Mouse (Mus musculus): ENCODE results near the gene P2rx1. TPM values are rescaled to one million over a fixed set of nuclear protein-coding genes. Genes with fewer than 3 reads are reported as not detected.

P2rx1 gene
- polyA plus RNA-seq, 1 experiment from 2014 or later: 4.8 TPM

DNA sequence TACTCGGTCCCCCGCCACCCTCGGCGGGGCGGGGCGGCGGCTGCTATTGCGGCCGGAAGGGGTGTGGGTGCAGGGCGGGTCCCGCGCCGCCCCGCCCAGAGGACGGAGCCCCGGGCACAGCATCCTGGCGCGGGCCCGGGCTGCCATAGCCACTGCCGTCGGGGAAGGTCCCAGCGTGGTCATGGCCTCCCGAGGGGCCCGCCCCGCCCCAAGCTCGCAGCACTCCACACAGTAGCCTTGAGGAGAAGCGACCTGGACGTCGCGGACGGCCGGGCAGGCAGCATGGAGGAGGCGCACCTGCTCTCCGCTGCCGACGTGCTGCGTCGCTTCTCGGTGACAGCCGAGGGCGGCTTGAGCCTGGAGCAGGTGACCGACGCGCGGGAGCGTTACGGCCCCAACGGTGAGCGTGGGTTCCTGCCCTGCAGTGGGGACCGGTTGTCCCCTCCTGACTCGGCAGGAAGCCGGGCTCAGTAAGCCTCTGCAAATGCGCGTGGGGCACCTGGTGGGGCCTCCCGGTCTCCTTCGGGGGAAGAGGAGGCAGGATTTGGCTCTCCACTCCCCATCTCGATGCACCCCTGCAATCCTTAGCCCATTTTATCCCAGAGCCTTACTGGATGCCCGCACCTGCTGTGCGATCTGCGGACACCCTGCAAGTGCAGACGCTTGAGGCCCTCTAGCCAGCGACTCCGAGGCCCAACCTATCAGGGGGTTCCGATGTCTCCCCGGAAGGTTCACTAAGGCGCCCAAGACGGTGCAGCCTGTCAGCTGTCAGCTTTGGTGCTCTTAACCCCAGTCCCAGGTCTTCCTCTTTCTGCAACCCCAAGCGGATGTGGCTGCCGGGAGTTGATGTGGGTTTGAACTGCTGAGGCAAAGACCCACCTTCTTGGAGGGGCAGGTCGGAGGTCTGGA, 37.6 kb upstream of the P2rx1 start, which contains the start of gene Atp2a3:
Atp2a3 (plus strand) TSS at position 98 of the 909 bp plus-strand sequence.
- H3K4me3 ChIP-seq: peak within 1 kb of the TSS; percentile 62
- no peaks in the 10 kb centered on the region for H3K9me3 ChIP-seq
- peaks cover 46% of the 10 kb centered on the region for H3K4me1 ChIP-seq
- peaks cover 61% of the 10 kb centered on the region for H3K27me3 ChIP-seq (ENCODE audit: insufficient read depth, poor library complexity, severe bottlenecking)
- peak within 1 kb of the TSS; percentile 56 for H3K27ac ChIP-seq
- DNase-seq (ENCODE audit: low spot score): no peak
- WGBS: 4% methylated on average over 70 of the region's 70 CpGs
- no peaks in the 10 kb centered on the region for H3K36me3 ChIP-seq

DNA sequence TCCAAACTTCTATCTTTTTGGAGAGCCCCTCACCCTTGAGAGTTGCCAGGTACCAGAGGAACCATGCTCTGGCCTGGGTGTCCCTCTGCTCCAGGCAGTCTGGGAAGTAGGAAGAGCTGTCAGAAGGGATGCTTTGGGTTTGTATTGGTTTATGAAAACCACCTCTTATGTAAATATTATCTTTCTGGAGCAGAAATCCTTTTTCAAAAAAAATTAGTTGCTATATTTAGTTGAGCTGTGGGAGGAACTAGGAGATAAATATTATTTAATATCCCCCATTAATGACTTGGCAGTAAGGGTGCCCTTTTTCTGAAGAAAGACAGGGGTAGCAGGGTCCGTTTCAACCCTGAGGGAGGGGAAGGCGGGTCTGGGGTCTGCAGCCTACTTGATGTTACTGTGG, 36.5 kb upstream of the P2rx1 start:
- Histone ChIP-seq H3K4me1 (peaks cover 46% of the 10 kb centered on the region), H3K27me3 (ENCODE audit: insufficient read depth, poor library complexity, severe bottlenecking) (peaks cover 61% of the 10 kb centered on the region), H3K4me3 (no peak overlapping the region), H3K9me3 (no peaks in the 10 kb centered on the region), H3K27ac (no peak overlapping the region), H3K36me3 (no peaks in the 10 kb centered on the region)
- DNase-seq (ENCODE audit: low spot score): no peak
- WGBS: 82% methylated on average over 2 of the region's 2 CpGs

DNA sequence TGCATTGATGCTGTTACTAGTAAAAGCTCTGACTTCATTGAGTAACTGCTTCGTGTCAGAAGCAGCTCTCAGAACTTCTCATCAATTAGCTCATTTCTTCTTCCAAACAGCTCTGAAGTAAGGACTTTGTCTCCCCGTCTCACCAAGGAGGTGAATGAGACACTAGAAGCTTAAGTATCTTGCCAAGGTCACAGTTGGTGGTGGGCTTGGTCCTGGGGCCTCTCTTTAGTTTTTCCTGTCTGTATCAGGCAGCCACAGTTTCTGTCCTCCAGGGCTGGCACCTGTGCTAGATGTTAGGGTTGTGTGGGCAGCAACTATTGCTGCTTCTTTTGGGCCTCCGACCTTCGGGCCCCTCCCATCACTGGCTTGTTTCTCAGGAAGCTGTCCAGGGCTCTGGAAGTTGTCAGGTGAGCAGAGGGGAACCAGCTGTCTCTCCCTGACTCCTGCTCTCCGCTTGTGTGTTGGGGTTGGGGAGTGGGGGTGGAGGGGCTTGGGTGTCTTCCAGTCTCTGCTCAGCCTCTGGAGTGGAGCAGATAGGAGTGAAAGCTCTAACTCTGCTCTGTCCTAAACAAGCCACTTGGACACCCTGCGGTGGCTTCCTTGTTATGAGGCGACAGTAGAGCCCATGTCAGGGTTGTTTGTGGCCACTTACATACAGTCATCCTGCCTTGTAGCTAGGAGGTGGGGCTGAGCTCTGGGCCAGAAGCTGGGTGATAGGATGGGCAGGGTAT, 35.7 kb upstream of the P2rx1 start:
- Histone ChIP-seq H3K36me3 (no peaks in the 10 kb centered on the region), H3K4me3 (no peak overlapping the region), H3K4me1 (peaks cover 46% of the 10 kb centered on the region), H3K9me3 (no peaks in the 10 kb centered on the region), H3K27ac (no peak overlapping the region), H3K27me3 (ENCODE audit: insufficient read depth, poor library complexity, severe bottlenecking) (peaks cover 56% of the 10 kb centered on the region)
- DNase-seq (ENCODE audit: low spot score): no peak
- WGBS: 27% methylated on average over 7 of the region's 7 CpGs

DNA sequence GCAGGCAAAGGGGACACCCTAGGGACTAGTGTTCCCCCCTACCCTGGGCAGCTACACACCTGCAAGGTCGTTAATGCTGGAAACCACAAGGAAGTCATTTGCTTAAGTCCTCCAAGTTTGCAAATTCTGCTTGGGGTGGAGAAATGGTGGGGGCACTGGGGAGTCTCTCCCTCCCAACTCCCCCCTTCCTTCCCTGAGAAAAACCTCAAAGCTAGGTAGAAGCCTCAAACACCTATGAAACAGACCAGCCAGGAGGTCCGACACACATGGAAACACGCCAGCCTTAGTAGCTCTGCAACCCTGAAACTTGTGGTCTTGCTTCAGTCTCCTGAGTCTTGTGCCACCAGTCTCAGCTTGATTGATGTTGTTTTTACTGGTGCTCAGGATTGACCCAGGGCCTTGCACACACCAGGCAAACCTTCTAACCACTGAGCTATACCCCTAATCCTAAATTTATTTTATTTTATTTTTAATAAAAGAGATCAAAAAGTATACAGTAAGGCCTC, 35.1 kb upstream of the P2rx1 start:
- Histone ChIP-seq H3K4me1 (peaks cover 46% of the 10 kb centered on the region), H3K9me3 (no peaks in the 10 kb centered on the region), H3K27me3 (ENCODE audit: insufficient read depth, poor library complexity, severe bottlenecking) (peaks cover 50% of the 10 kb centered on the region), H3K27ac (no peak overlapping the region), H3K4me3 (no peak overlapping the region), H3K36me3 (no peaks in the 10 kb centered on the region)
- 49% methylated on average over 3 of the region's 3 CpGs for WGBS
- DNase-seq (ENCODE audit: low spot score): no peak

DNA sequence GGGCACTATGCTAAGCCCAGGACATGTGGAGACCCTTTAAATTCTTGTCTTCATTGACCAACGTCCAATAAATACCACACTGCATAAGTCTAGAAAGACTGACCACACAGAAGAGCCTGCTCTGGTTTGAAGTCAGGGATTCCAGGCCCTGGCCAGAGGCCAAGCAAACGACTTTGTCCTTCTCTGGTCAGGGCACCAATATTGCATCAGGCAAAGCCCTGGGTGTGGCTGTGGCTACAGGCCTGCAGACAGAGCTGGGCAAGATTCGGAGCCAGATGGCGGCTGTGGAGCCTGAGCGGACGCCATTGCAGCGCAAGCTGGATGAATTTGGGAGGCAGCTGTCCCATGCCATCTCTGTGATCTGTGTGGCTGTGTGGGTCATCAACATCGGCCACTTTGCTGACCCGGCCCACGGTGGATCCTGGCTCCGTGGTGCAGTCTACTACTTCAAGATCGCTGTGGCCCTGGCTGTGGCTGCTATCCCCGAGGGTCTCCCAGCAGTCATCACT, 23.9 kb upstream of the P2rx1 start:
- H3K4me1 ChIP-seq: peaks cover 4% of the 10 kb centered on the region; the same call in 1 of the 2 replicates
- no peaks in the 10 kb centered on the region for H3K36me3 ChIP-seq
- 78% methylated on average over 13 of the region's 13 CpGs for WGBS
- no peak overlapping the region for H3K4me3 ChIP-seq
- no peak overlapping the region for H3K27ac ChIP-seq
- H3K9me3 ChIP-seq: no peaks in the 10 kb centered on the region
- no peak for DNase-seq (ENCODE audit: low spot score)
- H3K27me3 ChIP-seq (ENCODE audit: insufficient read depth, poor library complexity, severe bottlenecking): peaks cover 48% of the 10 kb centered on the region

DNA sequence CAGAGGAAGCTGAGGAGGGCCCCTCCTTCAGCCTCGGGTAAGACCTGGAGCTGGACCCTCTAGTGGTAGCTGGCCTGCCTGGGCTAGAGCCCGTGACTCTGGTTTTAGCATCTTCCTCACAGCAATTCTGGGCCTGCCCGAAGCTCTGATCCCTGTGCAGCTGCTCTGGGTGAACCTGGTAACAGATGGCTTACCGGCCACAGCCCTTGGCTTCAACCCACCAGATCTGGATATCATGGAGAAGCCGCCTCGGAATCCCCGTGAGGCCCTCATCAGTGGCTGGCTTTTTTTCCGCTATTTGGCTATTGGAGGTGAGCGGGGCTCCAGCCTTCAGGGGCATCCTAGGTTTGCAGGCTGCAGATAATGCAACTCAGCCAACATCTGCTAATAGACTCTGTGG, 16.4 kb upstream of the P2rx1 start:
- Histone ChIP-seq H3K27ac (no peak overlapping the region), H3K4me1 (peaks cover 12% of the 10 kb centered on the region; the same call in 1 of the 2 replicates), H3K27me3 (ENCODE audit: insufficient read depth, poor library complexity, severe bottlenecking) (peaks cover 12% of the 10 kb centered on the region; the same call in 1 of the 2 replicates), H3K9me3 (no peaks in the 10 kb centered on the region), H3K36me3 (no peaks in the 10 kb centered on the region), H3K4me3 (no peak overlapping the region)
- 85% methylated on average over 9 of the region's 9 CpGs for WGBS
- no peak for DNase-seq (ENCODE audit: low spot score)

DNA sequence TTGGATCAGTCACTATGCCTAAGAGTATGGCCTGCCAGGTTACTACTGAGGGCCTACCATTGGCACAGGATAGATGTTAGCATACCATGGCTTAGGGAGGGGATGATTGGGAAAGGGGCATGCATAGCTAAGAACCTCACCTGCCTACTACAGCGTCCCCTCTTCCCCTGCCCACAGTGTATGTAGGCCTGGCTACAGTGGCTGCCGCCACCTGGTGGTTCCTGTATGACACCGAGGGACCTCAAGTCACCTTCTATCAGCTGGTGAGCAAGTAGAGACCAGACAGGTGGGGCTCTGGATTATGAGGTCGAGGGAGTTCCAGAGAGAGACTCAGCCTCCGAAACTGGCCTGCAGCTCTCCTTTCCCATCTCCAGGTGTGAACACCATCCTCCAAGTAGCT, 15.6 kb upstream of the P2rx1 start:
- DNase-seq (ENCODE audit: low spot score): no peak

DNA sequence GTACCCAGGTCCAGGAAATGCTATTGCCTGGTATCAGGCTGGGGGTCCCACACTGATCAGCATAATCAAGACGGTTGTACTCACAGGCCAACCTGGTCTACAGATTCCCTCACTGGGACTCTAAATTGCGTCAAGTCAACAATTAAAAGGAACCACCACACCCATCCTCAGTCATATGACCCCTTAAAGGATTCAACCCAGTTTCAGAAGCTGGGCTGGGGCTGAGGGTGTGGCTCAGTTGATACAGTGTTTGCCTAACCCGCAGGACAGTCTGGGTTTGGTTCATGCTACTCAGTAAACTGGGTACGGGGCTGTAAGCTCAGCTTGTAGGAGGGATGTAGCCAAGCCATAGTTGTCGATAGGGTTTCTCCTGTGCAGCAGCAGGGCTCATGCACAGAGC, 12.2 kb upstream of the P2rx1 start:
- no peak for DNase-seq (ENCODE audit: low spot score)
- H3K4me3 ChIP-seq: no peak overlapping the region
- no peaks in the 10 kb centered on the region for H3K9me3 ChIP-seq
- no peaks in the 10 kb centered on the region for H3K27me3 ChIP-seq (ENCODE audit: insufficient read depth, poor library complexity, severe bottlenecking)
- no peaks in the 10 kb centered on the region for H3K36me3 ChIP-seq
- no peak overlapping the region for H3K27ac ChIP-seq
- peaks cover 47% of the 10 kb centered on the region for H3K4me1 ChIP-seq
- 71% methylated on average over 5 of the region's 5 CpGs for WGBS

More for the DNA sequence above, 15.6 kb upstream of the P2rx1 start:
- peaks cover 20% of the 10 kb centered on the region for H3K4me1 ChIP-seq
- H3K27me3 ChIP-seq (ENCODE audit: insufficient read depth, poor library complexity, severe bottlenecking): peaks cover 4% of the 10 kb centered on the region; the same call in 1 of the 2 replicates
- H3K27ac ChIP-seq: no peak overlapping the region
- no peaks in the 10 kb centered on the region for H3K9me3 ChIP-seq
- H3K4me3 ChIP-seq: no peak overlapping the region
- WGBS: 45% methylated on average over 5 of the region's 5 CpGs
- H3K36me3 ChIP-seq: no peaks in the 10 kb centered on the region

DNA sequence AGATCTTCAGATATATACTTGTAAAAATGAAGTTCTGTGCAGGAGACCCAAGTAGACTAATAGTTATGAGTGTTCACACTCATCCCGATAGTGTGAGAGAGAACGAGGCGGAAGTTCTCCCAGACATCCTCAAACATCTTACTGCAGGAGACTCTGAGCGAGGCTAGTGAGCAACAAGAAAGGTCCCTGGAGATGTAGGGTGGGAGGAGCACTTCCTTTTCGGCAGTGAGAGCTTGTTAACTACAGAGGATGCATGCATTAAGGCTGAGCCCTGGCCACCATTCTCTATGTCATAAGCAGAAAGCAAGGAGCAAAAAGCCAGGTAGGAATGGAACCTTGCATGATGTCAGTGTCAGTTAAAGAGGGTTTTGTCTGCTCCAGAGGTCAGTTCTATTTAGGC, 11.7 kb upstream of the P2rx1 start:
- Histone ChIP-seq H3K4me1 (peaks cover 52% of the 10 kb centered on the region), H3K27me3 (ENCODE audit: insufficient read depth, poor library complexity, severe bottlenecking) (no peaks in the 10 kb centered on the region), H3K27ac (no peak overlapping the region), H3K4me3 (no peak overlapping the region), H3K9me3 (no peaks in the 10 kb centered on the region), H3K36me3 (no peaks in the 10 kb centered on the region)
- DNase-seq (ENCODE audit: low spot score): no peak
- 63% methylated on average over 5 of the region's 5 CpGs for WGBS

DNA sequence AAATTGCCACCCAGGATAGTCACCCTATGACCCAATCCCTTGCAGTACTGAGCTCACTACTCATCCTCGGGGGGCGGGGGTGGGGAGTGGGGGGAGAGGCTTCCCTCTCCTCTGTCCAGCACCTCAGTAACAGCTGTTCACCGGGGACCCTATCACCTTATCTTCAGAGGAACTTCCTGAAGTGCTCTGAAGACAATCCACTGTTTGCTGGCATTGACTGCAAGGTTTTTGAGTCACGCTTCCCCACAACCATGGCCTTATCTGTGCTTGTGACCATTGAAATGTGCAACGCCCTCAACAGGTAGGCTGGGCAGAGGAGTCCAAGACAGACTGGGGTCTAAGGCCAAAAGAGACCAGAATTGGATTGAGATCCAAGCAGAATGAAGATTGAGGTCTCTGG, 11.1 kb upstream of the P2rx1 start:
- Histone ChIP-seq H3K4me3 (no peak overlapping the region), H3K27me3 (ENCODE audit: insufficient read depth, poor library complexity, severe bottlenecking) (no peaks in the 10 kb centered on the region), H3K36me3 (no peaks in the 10 kb centered on the region), H3K27ac (no peak overlapping the region), H3K4me1 (peaks cover 54% of the 10 kb centered on the region), H3K9me3 (no peaks in the 10 kb centered on the region)
- WGBS: 40% methylated on average over 5 of the region's 5 CpGs
- no peak for DNase-seq (ENCODE audit: low spot score)

DNA sequence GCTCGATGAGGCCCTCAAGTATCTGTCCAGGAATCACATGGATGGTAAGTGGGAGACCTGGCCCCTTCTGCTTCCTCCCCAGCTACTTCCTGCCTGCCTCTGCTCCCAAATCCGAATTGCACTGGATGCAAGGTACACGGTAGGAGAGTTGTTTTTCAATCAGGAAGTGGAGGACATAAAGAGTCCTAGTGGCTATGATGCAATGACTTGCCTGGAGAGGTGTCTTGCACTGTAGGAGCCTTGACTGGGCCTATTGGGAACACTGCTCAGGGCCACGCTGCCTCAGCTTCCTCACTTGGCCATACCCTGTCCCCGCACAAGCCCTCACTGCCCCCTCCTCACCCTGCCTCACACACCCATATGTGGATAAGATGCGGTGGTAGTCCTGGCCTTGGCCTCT, 9.9 kb upstream of the P2rx1 start:
- Histone ChIP-seq H3K4me1 (peaks cover 54% of the 10 kb centered on the region), H3K27me3 (ENCODE audit: insufficient read depth, poor library complexity, severe bottlenecking) (no peaks in the 10 kb centered on the region), H3K4me3 (no peak overlapping the region), H3K27ac (peak overlapping the region; percentile 59; the same call in 1 of the 2 replicates), H3K9me3 (no peaks in the 10 kb centered on the region), H3K36me3 (no peaks in the 10 kb centered on the region)
- 78% methylated on average over 6 of the region's 6 CpGs for WGBS
- DNase-seq (ENCODE audit: low spot score): no peak

DNA sequence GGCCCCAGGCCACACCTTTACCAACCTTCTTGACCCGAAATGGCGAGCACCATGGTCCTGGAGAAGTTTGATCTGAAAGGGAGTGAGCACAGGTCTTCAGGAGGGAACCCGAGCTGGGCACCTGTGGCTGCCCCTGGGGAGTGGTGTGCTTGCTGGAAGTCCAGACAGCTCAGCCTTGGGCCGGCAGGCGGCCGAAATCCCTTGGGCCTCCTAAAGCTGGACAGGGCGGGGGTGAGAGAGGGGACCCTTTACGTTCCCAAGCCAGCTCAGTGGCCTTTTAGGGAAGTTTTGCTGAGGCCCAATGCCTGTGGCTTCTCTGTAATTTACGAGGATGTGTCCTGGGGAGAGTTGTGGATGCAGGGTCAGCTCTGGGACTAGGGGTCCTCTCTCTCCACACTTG, 8.2 kb upstream of the P2rx1 start:
- no peaks in the 10 kb centered on the region for H3K27me3 ChIP-seq (ENCODE audit: insufficient read depth, poor library complexity, severe bottlenecking)
- peak overlapping the region; percentile 31 for H3K27ac ChIP-seq
- H3K4me1 ChIP-seq: peaks cover 54% of the 10 kb centered on the region
- H3K36me3 ChIP-seq: no peaks in the 10 kb centered on the region
- no peak for DNase-seq (ENCODE audit: low spot score)
- no peak overlapping the region for H3K4me3 ChIP-seq
- no peaks in the 10 kb centered on the region for H3K9me3 ChIP-seq
- 68% methylated on average over 9 of the region's 9 CpGs for WGBS

DNA sequence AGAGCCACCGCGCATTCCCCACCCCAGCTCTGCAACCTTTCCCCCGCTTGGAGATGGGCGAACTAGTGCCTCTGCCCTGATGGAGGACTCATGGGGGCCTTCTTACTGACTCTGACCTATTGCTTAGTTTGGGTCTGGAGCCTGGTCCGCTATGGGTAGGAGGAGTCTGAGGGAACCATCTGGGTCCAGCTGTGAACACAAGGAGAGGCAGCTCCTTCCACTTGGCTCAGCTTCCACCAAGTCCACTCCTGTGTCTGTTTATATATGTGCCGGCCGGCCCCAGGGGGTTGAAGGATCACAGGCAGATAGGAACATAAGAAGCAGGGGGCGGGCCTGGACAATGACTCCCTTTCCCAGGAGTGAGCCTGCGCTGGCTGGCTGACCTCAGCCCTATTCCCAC, 6.9 kb upstream of the P2rx1 start:
- peaks cover 52% of the 10 kb centered on the region for H3K4me1 ChIP-seq
- H3K27me3 ChIP-seq (ENCODE audit: insufficient read depth, poor library complexity, severe bottlenecking): no peaks in the 10 kb centered on the region
- no peaks in the 10 kb centered on the region for H3K9me3 ChIP-seq
- no peaks in the 10 kb centered on the region for H3K36me3 ChIP-seq
- no peak for DNase-seq (ENCODE audit: low spot score)
- no peak overlapping the region for H3K4me3 ChIP-seq
- peak overlapping the region; percentile 64 for H3K27ac ChIP-seq
- WGBS: 52% methylated on average over 9 of the region's 9 CpGs
